8 mouse cellular contexts compared by ENCODE assay signal in genomic region chr10:59900939-59901338, GRCm38 (mm10). TPM values are rescaled to one million over a fixed set of nuclear protein-coding genes. Genes with fewer than 3 reads are reported as not detected.
A peak's percentile ranks its signal among the peaks of the same experiment; 100 is the strongest.
DNase-seq lines count a peak whose midpoint lies in the region; ATAC-seq lines count a peak whose summit lies in the region.

No protein-coding gene starts in this region.

- ATAC-seq in heart, embryonic 12.5 days (ENCODE audit: insufficient number of reproducible peaks, low FRiP score) = no peak
- no peak for ATAC-seq in liver, embryonic 16.5 days (ENCODE audit: low read depth)

- peaks cover 67% of the 10 kb centered on the region for H3K4me1 ChIP-seq in heart, embryonic 12.5 days (replicated peaks)
- peaks cover 41% of the 10 kb centered on the region for H3K4me1 ChIP-seq in liver, embryonic 16.5 days (ENCODE audit: control insufficient read depth, low read depth, low read length)

- peak; percentile 76 to 79 for DNase-seq in cerebellum, postnatal 14 days
- DNase-seq in cerebellum, adult 11 months = no peak
- DNase-seq in B cell, adult 2 months = peak; percentile 65 to 72
- DNase-seq in thymus, postnatal 36 days = peak; percentile 63 to 72
- DNase-seq in kidney, adult 11 months = no peak
- DNase-seq in urinary bladder, postnatal 36 days (ENCODE audit: low spot score in 2 of 2) = no peak

- H3K9me3 ChIP-seq in heart, embryonic 12.5 days (replicated peaks) = no peaks in the 10 kb centered on the region
- H3K9me3 ChIP-seq in liver, embryonic 16.5 days (replicated peaks; ENCODE audit: control insufficient read depth, low read length) = no peaks in the 10 kb centered on the region

- no peak overlapping the region for H3K4me3 ChIP-seq in heart, embryonic 12.5 days
- no peak overlapping the region for H3K4me3 ChIP-seq in liver, embryonic 16.5 days (ENCODE audit: low read depth, low read length)

- no peak overlapping the region for H3K9ac ChIP-seq in heart, embryonic 12.5 days
- no peak overlapping the region for H3K9ac ChIP-seq in liver, embryonic 16.5 days (ENCODE audit: low read depth, low read length)

- peaks cover 27% of the 10 kb centered on the region for H3K36me3 ChIP-seq in heart, embryonic 12.5 days
- peaks cover 24% of the 10 kb centered on the region for H3K36me3 ChIP-seq in liver, embryonic 16.5 days (ENCODE audit: control insufficient read depth, insufficient read depth)

- H3K27ac ChIP-seq in heart, embryonic 12.5 days (ENCODE audit: poor library complexity, severe bottlenecking) = peak overlapping the region; percentile 93
- peak overlapping the region; percentile 19; the same call in 1 of the 2 replicates for H3K27ac ChIP-seq in liver, embryonic 16.5 days (ENCODE audit: low read length)

- WGBS in heart, embryonic 12.5 days = 16% methylated on average over 4 of the region's 4 CpGs
- WGBS in liver, embryonic 16.5 days (ENCODE audit: insufficient replicate concordance) = 50% methylated on average over 4 of the region's 4 CpGs

- no peak overlapping the region for H3K4me2 ChIP-seq in heart, embryonic 12.5 days
- no peak overlapping the region for H3K4me2 ChIP-seq in liver, embryonic 16.5 days (ENCODE audit: low read depth, low read length)

- no peaks in the 10 kb centered on the region for H3K27me3 ChIP-seq in heart, embryonic 12.5 days (replicated peaks)
- no peaks in the 10 kb centered on the region for H3K27me3 ChIP-seq in liver, embryonic 16.5 days (ENCODE audit: control insufficient read depth, insufficient read depth, low read depth, low read length)

RNA-seq across cellular contexts. Expression of gene Dnajb12, which starts 21.6 kb away (rescaled TPM):
- polyA plus RNA-seq in heart, embryonic 12.5 days (2016; fragmentation: Nextera tagmentation; extraction: Ambion mirVana) = 31.4 and 32.8 TPM in 2 replicates
- 14.8 and 15.5 TPM in 2 replicates for polyA plus RNA-seq in liver, embryonic 16.5 days (2015; fragmentation: Nextera tagmentation; extraction: Ambion mirVana)

RNA-seq across cellular contexts. Expression of gene Ddit4, which starts 50.7 kb away (rescaled TPM):
- polyA plus RNA-seq in heart, embryonic 12.5 days (2016; fragmentation: Nextera tagmentation; extraction: Ambion mirVana) = 23.9 and 25.7 TPM in 2 replicates
- 5.0 and 6.8 TPM in 2 replicates for polyA plus RNA-seq in liver, embryonic 16.5 days (2015; fragmentation: Nextera tagmentation; extraction: Ambion mirVana)

Comparison
In these comparisons a context has a peak if more than half of its experiments do, and no peak if none do; other contexts are left out.
1. DNase-seq: peak in cerebellum, postnatal 14 days (2 of 2), B cell, adult 2 months (2 of 2) and thymus, postnatal 36 days (2 of 2); none in cerebellum, adult 11 months (single experiment), kidney, adult 11 months (single experiment) and urinary bladder, postnatal 36 days (0 of 2).